ENCODE assay signal across 10 mouse cellular contexts in the genomic region with DNA sequence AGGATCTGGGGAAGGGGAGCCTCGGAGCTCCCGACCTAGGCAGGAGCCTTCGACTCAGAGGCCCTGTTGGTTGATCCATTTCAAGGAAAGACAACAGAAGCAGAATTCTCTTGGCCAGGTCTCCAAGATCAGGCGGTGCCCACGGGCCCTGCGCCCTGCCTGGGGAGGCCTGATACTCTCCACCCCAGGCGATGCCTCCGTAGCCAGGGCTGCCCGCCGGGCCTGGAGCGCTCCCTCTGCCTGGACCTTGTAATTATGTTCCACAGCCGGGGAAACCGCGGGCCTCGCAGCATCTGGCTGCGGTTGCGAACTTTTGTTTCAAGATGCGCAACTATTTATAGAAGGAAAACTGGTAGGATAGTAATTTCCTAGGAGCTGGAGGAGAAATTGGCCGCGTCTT. TPM values are rescaled to one million over a fixed set of nuclear protein-coding genes. Genes with fewer than 3 reads are reported as not detected.
DNase-seq lines count a peak whose midpoint lies in the region; ATAC-seq and TF ChIP-seq lines count a peak whose summit lies in the region.
"Had no signal": no experiment of that assay in that cellular context is flagged by ENCODE, and none has a peak within 500 bp of the region (broad histone marks: within the 10 kb centered on the region; RNA-seq: fewer than 3 reads in every experiment).

No protein-coding gene starts in this region.

- H3K36me3 ChIP-seq in kidney, embryonic 15.5 days: no peaks in the 10 kb centered on the region
- H3K36me3 ChIP-seq in embryonic facial prominence, embryonic 10.5 days (replicated peaks): no peaks in the 10 kb centered on the region
- H3K36me3 ChIP-seq in hindbrain, postnatal 0 days (ENCODE audit: insufficient read depth, low read length): no peaks in the 10 kb centered on the region
- no peaks in the 10 kb centered on the region for H3K36me3 ChIP-seq in neural tube, embryonic 13.5 days
- no peaks in the 10 kb centered on the region for H3K36me3 ChIP-seq in liver, embryonic 11.5 days (ENCODE audit: control insufficient read depth, insufficient read depth, low read length)

- peaks cover 35% of the 10 kb centered on the region for H3K4me1 ChIP-seq in kidney, embryonic 15.5 days
- H3K4me1 ChIP-seq in embryonic facial prominence, embryonic 10.5 days: peaks cover 69% of the 10 kb centered on the region
- peaks cover 20% of the 10 kb centered on the region; the same call in 1 of the 2 replicates for H3K4me1 ChIP-seq in hindbrain, postnatal 0 days (ENCODE audit: insufficient read depth, low read length)
- H3K4me1 ChIP-seq in neural tube, embryonic 13.5 days (replicated peaks): peaks cover 83% of the 10 kb centered on the region
- peaks cover 3% of the 10 kb centered on the region; the same call in 1 of the 2 replicates for H3K4me1 ChIP-seq in liver, embryonic 11.5 days (replicated peaks; ENCODE audit: control insufficient read depth, insufficient read depth, low read length)

- 3% methylated on average over 20 of the region's 20 CpGs for WGBS in kidney, embryonic 15.5 days
- WGBS in embryonic facial prominence, embryonic 10.5 days: under 1% methylated on average over 20 of the region's 20 CpGs
- whole genome bisulfite sequencing in hindbrain, postnatal 0 days: 1% methylated on average over 20 of the region's 20 CpGs
- under 1% methylated on average over 20 of the region's 20 CpGs for WGBS in neural tube, embryonic 13.5 days
- 2% methylated on average over 20 of the region's 20 CpGs for WGBS in liver, embryonic 11.5 days

- H3K9ac ChIP-seq in kidney, embryonic 15.5 days: 0 out of 2 replicates have a peak overlapping the region, but pooled peaks have one; percentile 0
- 0 out of 2 replicates have a peak overlapping the region, but pooled peaks have one; percentile 31 for H3K9ac ChIP-seq in hindbrain, postnatal 0 days (replicated peaks; ENCODE audit: low read length)
- peak overlapping the region; percentile 82 for H3K9ac ChIP-seq in neural tube, embryonic 13.5 days
- H3K9ac ChIP-seq in liver, embryonic 11.5 days (ENCODE audit: low read depth, low read length): no peak overlapping the region

- H3K27me3 ChIP-seq in kidney, embryonic 15.5 days: peaks cover 87% of the 10 kb centered on the region
- H3K27me3 ChIP-seq in embryonic facial prominence, embryonic 10.5 days (replicated peaks; ENCODE audit: low read depth, poor library complexity, severe bottlenecking): peaks cover 99% of the 10 kb centered on the region
- peaks cover 45% of the 10 kb centered on the region for H3K27me3 ChIP-seq in hindbrain, postnatal 0 days (ENCODE audit: insufficient read depth, low read length)
- peaks cover 71% of the 10 kb centered on the region for H3K27me3 ChIP-seq in neural tube, embryonic 13.5 days
- H3K27me3 ChIP-seq in liver, embryonic 11.5 days (replicated peaks; ENCODE audit: control insufficient read depth, insufficient read depth, low read length): peaks cover 83% of the 10 kb centered on the region

- DNase-seq in kidney, adult 18-20 months: no peak
- DNase-seq in embryonic facial prominence, embryonic 10.5 days (ENCODE audit: low spot score): peak; percentile 50
- no peak for DNase-seq in hindbrain, postnatal 0 days (ENCODE audit: low spot score)
- DNase-seq in spleen, adult 12 weeks (ENCODE audit: low spot score): no peak
- no peak for DNase-seq in liver, embryonic 11.5 days (ENCODE audit: low spot score)
- DNase-seq: thymus, postnatal 36 days had no signal

- H3K4me3 ChIP-seq in kidney, embryonic 15.5 days (replicated peaks): peak overlapping the region; percentile 39
- peak overlapping the region; percentile 65 for H3K4me3 ChIP-seq in embryonic facial prominence, embryonic 10.5 days
- peak overlapping the region; percentile 46 for H3K4me3 ChIP-seq in hindbrain, postnatal 0 days (ENCODE audit: low read length)
- peak overlapping the region; percentile 69 for H3K4me3 ChIP-seq in neural tube, embryonic 13.5 days
- H3K4me3 ChIP-seq in liver, embryonic 11.5 days (ENCODE audit: low read depth, low read length): no peak overlapping the region

- no peaks in the 10 kb centered on the region for H3K9me3 ChIP-seq in kidney, embryonic 15.5 days (replicated peaks)
- no peaks in the 10 kb centered on the region for H3K9me3 ChIP-seq in embryonic facial prominence, embryonic 10.5 days
- no peaks in the 10 kb centered on the region for H3K9me3 ChIP-seq in hindbrain, postnatal 0 days (ENCODE audit: low read length)
- H3K9me3 ChIP-seq in neural tube, embryonic 13.5 days: no peaks in the 10 kb centered on the region
- H3K9me3 ChIP-seq in liver, embryonic 11.5 days (ENCODE audit: control insufficient read depth, low read length): no peaks in the 10 kb centered on the region

- peak; percentile 11; the same call in 1 of the 2 replicates for TF ChIP-seq CTCF in hindbrain, postnatal 0 days (IDR thresholded peaks at IDR 0.05; ENCODE audit: low read depth)

- H3K27ac ChIP-seq in kidney, embryonic 15.5 days: no peak overlapping the region
- H3K27ac ChIP-seq in embryonic facial prominence, embryonic 10.5 days (replicated peaks): peak overlapping the region; percentile 57; the same call in 1 of the 2 replicates
- peak overlapping the region; percentile 85 for H3K27ac ChIP-seq in hindbrain, postnatal 0 days
- peak overlapping the region; percentile 77 for H3K27ac ChIP-seq in neural tube, embryonic 13.5 days (replicated peaks)
- H3K27ac ChIP-seq in liver, embryonic 11.5 days (ENCODE audit: low read depth, low read length): no peak overlapping the region

- H3K4me2 ChIP-seq in kidney, embryonic 15.5 days: peak overlapping the region; percentile 94
- H3K4me2 ChIP-seq in hindbrain, postnatal 0 days (ENCODE audit: low read depth, low read length): peak overlapping the region; percentile 82
- H3K4me2 ChIP-seq in neural tube, embryonic 13.5 days: peak overlapping the region; percentile 99
- no peak overlapping the region; the same call in 1 of the 2 replicates for H3K4me2 ChIP-seq in liver, embryonic 11.5 days

- no peak for ATAC-seq in kidney, embryonic 15.5 days (replicated peaks; ENCODE audit: low FRiP score)
- no peak for ATAC-seq in hindbrain, postnatal 0 days
- no peak for ATAC-seq in neural tube, embryonic 13.5 days (ENCODE audit: low read depth)
- ATAC-seq in liver, embryonic 11.5 days (replicated peaks; ENCODE audit: low FRiP score): no peak
- no peak for ATAC-seq in megakaryocyte-erythroid progenitor cell, adult 5-6 weeks (replicated peaks; ENCODE audit: low FRiP score, low TSS enrichment, poor library complexity, severe bottlenecking)

RNA-seq across cellular contexts. Expression of a gene that starts 6.2 kb away (rescaled TPM):
- 16.3 and 16.8 TPM in 2 replicates for polyA plus RNA-seq in kidney, embryonic 15.5 days (2015; fragmentation: Nextera tagmentation; extraction: Ambion mirVana)
- polyA plus RNA-seq in embryonic facial prominence, embryonic 10.5 days (2016; fragmentation: Nextera tagmentation; extraction: Ambion mirVana): 22.0 and 29.5 TPM in 2 replicates
- 56.6 and 63.1 TPM in 2 replicates for total RNA-seq in hindbrain, postnatal 0 days (2014; rRNA removed)
- 26.0 and 27.2 TPM in 2 replicates for polyA plus RNA-seq in hindbrain, postnatal 0 days (2015; fragmentation: Nextera tagmentation; extraction: Ambion mirVana)
- 34.2 and 37.7 TPM in 2 replicates for polyA plus RNA-seq in neural tube, embryonic 13.5 days (2015; fragmentation: Nextera tagmentation; extraction: Ambion mirVana)
- polyA plus RNA-seq in liver, embryonic 11.5 days (2014; fragmentation: Nextera tagmentation; extraction: Ambion mirVana): 1.2 and 2.2 TPM in 2 replicates
- total RNA-seq in megakaryocyte-erythroid progenitor cell, adult 5-6 weeks (2014; fragmentation: Nextera tagmentation): not detected in 2 replicates
- not detected in 2 replicates for total RNA-seq in megakaryocyte-erythroid progenitor cell, adult 5-6 weeks (2017)
- total RNA-seq: MEL had no signal

Comparison
In these comparisons a context has a peak if more than half of its experiments do, and no peak if none do; other contexts are left out.
1. H3K27ac ChIP-seq: peak in embryonic facial prominence, embryonic 10.5 days (single experiment), hindbrain, postnatal 0 days (single experiment) and neural tube, embryonic 13.5 days (single experiment); none in kidney, embryonic 15.5 days (single experiment) and liver, embryonic 11.5 days (single experiment).